Mouse (Mus musculus): Measurements from ENCODE around the gene Usp31.
A peak's percentile ranks its signal among the peaks of the same experiment; 100 is the strongest.

Gene Usp31

DNA sequence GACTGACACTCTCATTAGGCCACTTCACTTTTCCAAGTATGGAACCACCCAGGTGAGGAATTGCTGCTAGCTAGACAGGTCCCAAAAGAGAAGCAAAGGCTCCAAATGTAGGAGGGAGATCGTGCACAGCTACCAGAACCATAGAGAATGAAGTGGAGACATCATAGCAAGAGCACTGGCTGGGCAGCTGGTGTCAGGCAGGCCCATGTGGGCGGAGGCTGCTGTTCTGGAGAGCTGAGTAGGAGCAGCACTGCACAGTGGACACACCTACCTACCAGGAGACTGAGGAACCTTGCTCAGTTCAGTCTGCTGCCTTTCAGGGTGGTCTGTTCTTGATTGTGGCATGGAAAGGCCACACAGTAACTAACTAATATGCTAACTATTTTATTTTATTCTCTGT, 52.4 kb downstream of the Usp31 start:
- no peak for DNase-seq

DNA sequence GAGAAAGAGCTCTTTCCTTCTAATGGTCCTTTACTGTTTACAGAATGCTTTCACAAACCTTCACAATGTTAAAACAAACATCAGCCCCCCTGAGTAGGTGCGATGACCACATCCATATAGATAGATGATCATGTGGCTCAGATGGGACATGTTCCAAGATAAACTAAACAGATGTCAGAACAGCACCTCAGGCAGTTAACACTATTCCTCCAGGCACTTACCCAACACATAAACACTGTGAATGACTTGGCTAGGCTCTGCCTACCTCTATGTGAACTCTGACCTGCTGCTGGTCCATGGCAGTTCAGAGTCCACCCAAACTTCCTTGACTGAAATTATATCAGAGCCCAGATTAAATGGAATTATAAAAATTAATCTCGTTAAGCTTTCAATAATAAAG, 54.4 kb downstream of the Usp31 start:
- no peak for DNase-seq

DNA sequence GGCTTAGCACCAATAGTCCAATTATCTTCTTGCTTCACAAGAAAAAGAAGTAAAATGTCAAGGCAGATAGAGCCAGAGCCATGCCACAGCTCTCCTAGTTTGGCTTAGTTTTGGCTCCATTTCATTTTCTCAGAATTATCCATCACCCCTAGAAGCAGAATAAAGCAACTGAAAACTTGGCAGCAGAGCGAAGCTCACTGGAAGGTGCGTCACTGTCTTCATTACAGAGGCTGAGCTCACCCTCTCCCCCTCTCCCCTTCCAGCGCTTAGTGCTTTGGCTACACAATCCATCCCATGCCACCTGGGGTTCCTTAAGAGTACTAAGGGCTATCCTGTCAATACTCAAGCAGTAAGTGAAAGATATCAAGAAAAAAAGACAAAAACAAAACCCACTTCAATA, 56.3 kb downstream of the Usp31 start:
- DNase-seq: no peak

DNA sequence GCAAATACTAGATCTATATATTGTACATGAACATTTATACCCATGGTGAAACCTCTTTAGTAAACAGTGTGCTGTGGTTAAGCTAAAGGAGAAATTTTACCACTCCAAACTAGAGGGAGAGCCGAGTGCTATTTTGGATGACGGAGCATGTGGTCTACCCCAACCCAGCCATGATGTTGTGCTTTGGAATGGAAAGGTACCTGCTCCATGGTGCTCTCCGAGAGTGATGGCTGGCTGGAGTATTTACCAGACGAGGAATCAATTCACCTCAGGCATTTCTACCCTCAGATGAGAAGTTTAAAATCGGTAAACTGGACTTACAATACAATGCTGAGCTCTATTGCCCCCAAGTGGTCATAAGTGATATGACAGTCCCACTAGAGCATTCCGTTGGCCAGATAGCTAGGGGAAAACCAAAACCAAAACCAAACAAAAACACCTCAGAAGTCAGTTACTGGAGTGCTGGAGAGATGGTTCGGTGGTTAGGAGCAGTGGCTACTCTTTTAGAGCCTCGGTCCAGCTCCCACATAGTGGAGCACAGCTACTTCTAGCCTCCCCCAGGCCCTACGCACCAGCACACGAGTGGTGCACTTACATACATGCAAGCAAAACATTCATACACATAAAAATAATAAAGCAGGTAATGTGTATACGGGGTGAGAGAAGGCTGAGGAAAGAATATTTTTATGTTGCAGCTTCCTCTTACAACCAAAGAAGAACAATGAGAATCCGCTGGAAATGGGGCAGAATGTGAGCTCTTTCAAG, 65.9 kb downstream of the Usp31 start:
- DNase-seq: peak; percentile 67 to 73

DNA sequence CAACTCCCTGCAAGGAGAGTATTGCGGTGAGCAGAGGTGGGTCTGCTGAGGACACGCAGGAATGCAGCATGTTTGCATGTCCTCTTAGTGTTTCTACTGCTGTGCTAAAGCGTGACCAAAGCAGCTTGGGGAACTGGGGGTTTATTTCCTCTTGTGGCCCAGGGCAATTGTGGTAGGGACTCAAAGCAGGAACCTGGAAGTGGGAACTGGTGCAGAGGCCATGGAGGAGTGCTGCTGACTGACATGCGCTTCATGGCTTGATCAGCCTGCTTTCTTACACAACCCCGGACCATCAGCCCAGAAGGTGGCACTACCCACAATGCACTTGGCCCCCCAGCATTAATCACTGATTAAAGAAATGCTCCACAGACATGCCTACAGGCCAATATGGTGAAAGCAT, 70.3 kb downstream of the Usp31 start:
- no peak for DNase-seq

DNA sequence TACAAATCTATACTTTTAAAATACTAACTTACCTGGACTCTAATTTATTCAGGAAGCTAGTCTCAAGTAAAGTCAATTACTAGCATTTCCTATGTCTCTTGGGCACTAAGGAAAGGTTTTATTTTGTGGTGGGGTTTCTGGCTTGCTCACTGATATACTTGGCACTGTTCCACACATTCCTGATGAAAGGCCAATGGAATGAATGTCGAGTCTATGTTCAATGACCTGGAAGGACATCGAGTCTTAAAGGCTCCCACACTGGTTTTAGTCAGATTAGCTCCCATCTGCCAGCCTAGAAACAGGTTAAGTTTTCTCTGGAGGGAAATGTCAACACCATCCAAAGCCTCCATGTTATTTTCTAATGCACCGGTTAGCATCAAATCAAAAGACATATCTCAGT, 72.8 kb downstream of the Usp31 start:
- DNase-seq: no peak

DNA sequence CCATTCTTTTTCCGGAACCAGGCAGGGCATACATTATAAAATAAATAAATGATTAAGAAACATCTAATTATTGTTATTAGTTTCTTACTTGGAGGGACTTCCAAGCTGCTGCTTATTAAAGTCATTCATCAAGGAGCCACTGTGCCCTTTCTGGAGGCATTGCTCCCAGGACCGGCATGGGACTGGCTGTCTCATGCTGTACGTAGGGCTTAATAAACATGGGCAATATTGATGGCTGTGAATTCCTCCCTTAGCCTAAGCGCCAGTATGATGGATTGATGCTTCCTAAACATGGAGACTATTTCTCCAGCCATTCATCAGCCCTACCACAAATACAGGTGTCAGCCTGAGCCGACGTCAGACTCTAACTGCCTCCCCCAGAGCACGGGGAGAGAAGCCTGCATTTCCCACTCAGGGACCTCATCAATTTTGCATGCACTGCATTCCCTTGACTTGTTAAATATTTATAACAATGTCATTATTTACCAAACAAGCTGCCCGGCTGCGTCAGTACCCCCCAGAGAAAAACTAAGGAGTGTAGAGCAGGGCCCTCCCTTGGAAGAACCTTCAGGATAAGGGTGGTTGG, 84.1 kb downstream of the Usp31 start:
- no peak for DNase-seq

DNA sequence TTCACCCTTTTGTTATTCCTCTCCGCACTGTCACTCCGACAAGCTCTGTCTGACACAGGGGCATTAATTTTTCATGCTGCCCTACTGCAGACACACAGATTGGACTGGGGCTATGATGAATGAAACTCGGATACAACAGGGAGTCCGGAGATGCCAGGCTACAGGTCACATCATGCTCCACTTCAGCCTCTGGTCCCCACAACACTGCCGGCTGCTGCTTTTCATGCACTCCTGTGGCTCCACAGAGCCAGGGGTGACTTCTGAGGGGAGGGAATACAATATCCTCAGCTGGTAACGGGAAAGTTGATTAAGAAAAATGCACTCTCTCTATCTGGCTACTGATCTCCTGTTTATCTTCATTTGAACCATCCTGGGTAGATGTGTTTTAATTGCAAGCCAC, 84.6 kb downstream of the Usp31 start:
- DNase-seq: no peak

DNA sequence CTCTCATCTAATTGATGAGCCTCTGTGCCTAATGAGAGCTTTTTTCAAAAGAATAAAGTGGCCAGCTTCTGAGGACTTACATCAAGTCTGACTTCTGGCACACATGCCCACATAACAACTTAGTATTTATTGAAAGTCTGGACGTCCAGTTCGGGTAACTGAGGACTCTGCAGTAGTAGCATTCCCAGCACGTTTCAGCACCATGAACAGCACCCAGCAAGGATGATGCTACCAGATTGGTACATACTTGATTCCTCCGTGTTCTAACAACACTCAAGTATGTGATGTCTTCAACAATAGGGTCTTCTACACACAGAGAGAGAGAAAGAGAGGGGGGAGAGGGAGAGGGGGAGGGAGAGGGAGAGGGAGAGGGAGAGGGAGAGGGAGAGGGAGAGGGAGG, 105.4 kb downstream of the Usp31 start:
- no peak for DNase-seq

DNA sequence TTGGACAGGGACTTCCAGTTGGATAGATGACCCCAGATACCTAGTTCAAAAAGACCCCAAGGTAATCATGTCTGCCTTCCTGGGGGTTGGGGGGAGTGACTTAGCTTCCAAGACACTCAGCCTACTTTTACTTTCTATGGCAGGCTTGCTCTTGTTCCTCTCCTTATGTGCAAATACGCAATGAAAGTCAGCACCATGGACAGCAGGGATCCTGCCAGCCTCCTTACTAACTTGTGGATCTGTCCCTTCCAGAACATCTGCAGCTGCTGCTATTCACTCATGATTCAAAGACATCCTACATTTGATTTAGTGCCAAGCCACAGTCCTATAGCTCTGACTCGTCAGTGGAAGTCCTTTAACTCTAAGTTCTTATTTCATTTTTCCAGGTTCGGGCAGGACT, 110.7 kb downstream of the Usp31 start:
- DNase-seq: no peak

DNA sequence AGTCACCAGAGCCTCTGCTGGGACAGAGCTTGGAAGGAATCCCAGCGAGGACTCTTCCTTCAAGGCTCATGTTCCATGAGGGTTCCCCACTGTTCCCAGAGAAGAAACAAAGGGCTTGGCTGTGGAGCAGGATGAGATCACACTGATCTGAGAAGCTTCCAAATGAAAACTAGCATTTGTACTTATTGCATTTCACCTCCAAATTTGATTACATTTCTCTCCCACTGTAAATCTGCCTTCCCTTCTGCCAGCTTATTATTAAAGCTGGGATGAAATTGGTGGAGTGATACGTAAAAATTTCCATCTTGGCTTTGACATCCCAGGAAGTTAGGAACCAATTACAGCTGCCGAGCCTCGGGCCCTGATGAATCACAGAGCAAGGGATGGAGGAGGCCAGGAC, 111.6 kb downstream of the Usp31 start:
- DNase-seq: no peak

DNA sequence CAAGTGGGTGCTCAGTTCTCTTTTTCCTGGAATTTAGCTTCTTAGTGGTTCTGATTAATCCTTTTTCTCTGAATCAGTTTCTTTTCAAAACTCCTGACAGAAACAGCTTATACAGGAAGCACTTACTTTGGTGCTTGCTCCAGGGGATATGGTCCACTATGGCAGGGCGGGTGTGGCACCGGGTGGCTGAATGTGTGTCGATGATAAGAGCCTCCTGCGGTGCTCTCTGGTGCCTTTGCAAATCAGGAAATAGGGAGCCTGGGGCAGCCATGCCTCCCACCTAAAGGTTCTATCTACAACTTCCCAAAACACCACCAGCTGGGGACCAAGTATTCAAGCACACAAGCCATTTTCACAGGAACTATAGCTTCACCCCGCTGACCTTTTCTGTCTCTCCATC, 112.0 kb downstream of the Usp31 start:
- no peak for DNase-seq

DNA sequence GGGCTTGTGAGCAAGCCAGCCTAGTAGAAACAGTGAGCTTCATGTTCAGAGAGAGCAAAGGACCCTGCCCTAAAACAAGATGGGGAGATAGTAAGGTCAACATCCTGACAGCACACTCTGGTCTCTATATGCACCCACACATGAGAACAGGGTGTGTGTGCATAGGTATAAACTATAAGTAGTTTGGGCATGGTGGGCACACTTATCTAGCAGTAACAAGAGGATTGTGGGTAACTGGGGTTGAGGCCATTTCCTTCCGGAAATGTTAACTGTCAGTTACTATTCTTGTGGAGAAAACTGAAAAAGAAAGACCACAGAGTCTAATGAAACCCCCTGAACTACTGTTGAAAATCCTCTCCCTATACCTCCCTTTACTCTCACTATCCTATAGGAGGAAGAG, 112.4 kb downstream of the Usp31 start:
- DNase-seq: no peak

Measured in B cell, adult 2 months (primary cell).